In the genomic region with DNA sequence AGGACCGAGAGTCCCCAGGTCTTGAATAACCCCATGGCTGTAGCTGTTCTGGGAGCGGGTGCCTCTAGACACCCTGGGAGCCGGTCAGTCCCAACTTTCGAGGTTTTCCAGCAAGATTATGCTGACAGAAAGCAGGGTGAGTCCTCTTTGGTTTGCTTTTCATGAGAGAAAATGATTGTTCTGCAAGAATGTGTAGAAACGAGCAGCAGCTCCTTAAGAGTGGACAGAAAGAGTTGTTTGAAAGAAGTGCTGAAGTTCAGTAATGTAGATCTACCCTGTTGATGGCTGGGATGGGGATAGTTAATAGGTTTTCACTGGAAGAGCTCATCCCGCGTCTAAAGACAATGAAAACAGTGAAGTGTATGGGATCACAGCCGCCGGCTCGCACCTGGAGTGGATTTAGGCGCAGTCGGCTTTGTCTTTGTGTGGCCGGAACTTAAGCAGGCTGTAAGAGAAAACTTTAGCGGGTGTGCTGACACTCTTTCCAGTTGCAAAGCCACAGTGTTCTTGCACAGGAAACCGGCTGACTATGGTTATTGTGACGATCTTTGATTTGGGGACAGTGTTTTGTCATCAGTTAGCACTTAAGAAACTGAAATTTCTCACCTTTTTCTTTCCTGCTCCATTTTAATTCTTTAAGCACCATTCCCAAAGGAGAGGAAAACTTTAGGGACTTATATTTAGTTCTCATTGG, we compare ENCODE assay signal across 8 mouse cellular contexts. TPM values are rescaled to one million over a fixed set of nuclear protein-coding genes. Genes with fewer than 3 reads are reported as not detected.
DNase-seq lines count a peak whose midpoint lies in the region; ATAC-seq and TF ChIP-seq lines count a peak whose summit lies in the region.

No protein-coding gene starts in this region.

- TF ChIP-seq CTCF in embryonic fibroblast, embryonic 13.5 days (IDR thresholded peaks at IDR 0.05; ENCODE audit: borderline replicate concordance, insufficient read depth, low read length): no peak

- H3K4me3 ChIP-seq in kidney, embryonic 14.5 days (ENCODE audit: low read length): peak overlapping the region; percentile 52
- peak overlapping the region; percentile 34; the same call in 1 of the 2 replicates for H3K4me3 ChIP-seq in embryonic fibroblast, embryonic 13.5 days (ENCODE audit: insufficient read depth, low read length)
- H3K4me3 ChIP-seq in limb, embryonic 12.5 days (replicated peaks): peak overlapping the region; percentile 57
- H3K4me3 ChIP-seq in neural tube, embryonic 14.5 days (ENCODE audit: low read depth, low read length): peak overlapping the region; percentile 54

- peaks cover 39% of the 10 kb centered on the region for H3K27me3 ChIP-seq in kidney, embryonic 14.5 days (ENCODE audit: control insufficient read depth, insufficient read depth, low read length)
- H3K27me3 ChIP-seq in limb, embryonic 12.5 days: peaks cover 51% of the 10 kb centered on the region
- peaks cover 22% of the 10 kb centered on the region for H3K27me3 ChIP-seq in neural tube, embryonic 14.5 days (ENCODE audit: control insufficient read depth, insufficient read depth, low read length)

- no peak for TF ChIP-seq POLR2A in embryonic fibroblast, embryonic 13.5 days (IDR thresholded peaks at IDR 0.05; ENCODE audit: low read depth, low read length)

- no peak for DNase-seq in kidney, postnatal 36 days
- DNase-seq in left cerebral cortex, adult 11 months (ENCODE audit: low spot score): no peak
- no peak for DNase-seq in cerebellum, adult 8-10 months
- no peak for DNase-seq in cerebellum, adult 11-12 months

- no peaks in the 10 kb centered on the region for H3K9me3 ChIP-seq in kidney, embryonic 14.5 days (ENCODE audit: control insufficient read depth, low read length)
- no peaks in the 10 kb centered on the region for H3K9me3 ChIP-seq in limb, embryonic 12.5 days
- H3K9me3 ChIP-seq in neural tube, embryonic 14.5 days (ENCODE audit: control insufficient read depth, low read length): no peaks in the 10 kb centered on the region

- WGBS in kidney, embryonic 14.5 days: 2% methylated on average over 16 of the region's 16 CpGs
- 1% methylated on average over 16 of the region's 16 CpGs for WGBS in limb, embryonic 12.5 days
- 2% methylated on average over 16 of the region's 16 CpGs for WGBS in neural tube, embryonic 14.5 days

- 0 out of 2 replicates have a peak overlapping the region, but pooled peaks have one; percentile 28 for H3K9ac ChIP-seq in kidney, embryonic 14.5 days (ENCODE audit: low read depth, low read length)
- peak overlapping the region; percentile 59 for H3K9ac ChIP-seq in limb, embryonic 12.5 days (replicated peaks)
- no peak overlapping the region for H3K9ac ChIP-seq in neural tube, embryonic 14.5 days (replicated peaks; ENCODE audit: low read depth, low read length)

- peak overlapping the region; percentile 84 for H3K4me2 ChIP-seq in kidney, embryonic 14.5 days (replicated peaks; ENCODE audit: low read depth, low read length)
- peak overlapping the region; percentile 84 for H3K4me2 ChIP-seq in limb, embryonic 12.5 days
- peak overlapping the region; percentile 78 for H3K4me2 ChIP-seq in neural tube, embryonic 14.5 days (ENCODE audit: low read depth, low read length)

- H3K4me1 ChIP-seq in kidney, embryonic 14.5 days (ENCODE audit: control insufficient read depth, insufficient read depth, low read length): no peaks in the 10 kb centered on the region
- no peaks in the 10 kb centered on the region for H3K4me1 ChIP-seq in embryonic fibroblast, embryonic 13.5 days (ENCODE audit: control insufficient read depth, insufficient read depth, low read length)
- H3K4me1 ChIP-seq in limb, embryonic 12.5 days (replicated peaks): peaks cover 10% of the 10 kb centered on the region; the same call in 1 of the 2 replicates
- no peaks in the 10 kb centered on the region for H3K4me1 ChIP-seq in neural tube, embryonic 14.5 days (ENCODE audit: control insufficient read depth, insufficient read depth, low read length)

- H3K27ac ChIP-seq in kidney, embryonic 14.5 days (ENCODE audit: low read depth, low read length): no peak overlapping the region
- no peak overlapping the region for H3K27ac ChIP-seq in embryonic fibroblast, embryonic 13.5 days (ENCODE audit: insufficient read depth, low read length)
- no peak overlapping the region for H3K27ac ChIP-seq in limb, embryonic 12.5 days
- no peak overlapping the region for H3K27ac ChIP-seq in neural tube, embryonic 14.5 days (ENCODE audit: low read depth, low read length)

- no peak for ATAC-seq in kidney, embryonic 14.5 days (ENCODE audit: low FRiP score, low TSS enrichment)
- ATAC-seq in limb, embryonic 12.5 days (ENCODE audit: insufficient number of reproducible peaks, insufficient read depth, low FRiP score, low TSS enrichment, low read depth): no peak
- ATAC-seq in neural tube, embryonic 14.5 days (ENCODE audit: low read depth): no peak

- H3K36me3 ChIP-seq in kidney, embryonic 14.5 days (ENCODE audit: control insufficient read depth, insufficient read depth, low read length): no peaks in the 10 kb centered on the region
- no peaks in the 10 kb centered on the region for H3K36me3 ChIP-seq in limb, embryonic 12.5 days
- H3K36me3 ChIP-seq in neural tube, embryonic 14.5 days (ENCODE audit: control insufficient read depth, insufficient read depth, low read length): no peaks in the 10 kb centered on the region

RNA-seq across cellular contexts. Expression of a gene that starts 9.7 kb away (rescaled TPM):
- 0.09 and 0.18 TPM in 2 replicates for polyA plus RNA-seq in kidney, embryonic 14.5 days (2014; fragmentation: Nextera tagmentation; extraction: Ambion mirVana)
- polyA plus RNA-seq in embryonic fibroblast, embryonic 13.5 days (2011; ENCODE audit: insufficient read length, low read depth, missing spikeins): not detected in 2 replicates
- polyA plus RNA-seq in limb, embryonic 12.5 days (2016; fragmentation: Nextera tagmentation; extraction: Ambion mirVana): 0.59 and 1.4 TPM in 2 replicates
- polyA plus RNA-seq in neural tube, embryonic 14.5 days (2014; fragmentation: Nextera tagmentation; extraction: Ambion mirVana): 0.28 and 0.31 TPM in 2 replicates
